Comparison of ENCODE assay signal across 8 mouse cellular contexts in genomic region chr4:47724331-47725004, GRCm38 (mm10).
DNase-seq lines count a peak whose midpoint lies in the region; ATAC-seq and TF ChIP-seq lines count a peak whose summit lies in the region.
"Had no signal": no experiment of that assay in that cellular context is flagged by ENCODE, and none has a peak within 500 bp of the region (broad histone marks: within the 10 kb centered on the region; RNA-seq: fewer than 3 reads in every experiment).

No protein-coding gene starts in this region.

- DNase-seq in liver, embryonic 11.5 days (ENCODE audit: low spot score): no peak
- no peak for DNase-seq in liver, postnatal 0 days
- DNase-seq in cerebellum, adult 18-20 months: peak; percentile 58 to 61
- DNase-seq in midbrain, postnatal 0 days (ENCODE audit: low spot score): peak; percentile 15
- no peak for DNase-seq in left cerebral cortex, adult 2 months (ENCODE audit: extremely low spot score in 1 of 2, low spot score in 2 of 2)
- DNase-seq in right cerebral cortex, postnatal 14 days: no peak

- no peaks in the 10 kb centered on the region for H3K9me3 ChIP-seq in liver, embryonic 11.5 days (ENCODE audit: control insufficient read depth, low read length)
- no peaks in the 10 kb centered on the region for H3K9me3 ChIP-seq in liver, postnatal 0 days (ENCODE audit: low read length)
- H3K9me3 ChIP-seq in forebrain, embryonic 12.5 days: no peaks in the 10 kb centered on the region
- no peaks in the 10 kb centered on the region for H3K9me3 ChIP-seq in midbrain, postnatal 0 days (ENCODE audit: low read length)

- no peak for TF ChIP-seq EP300 in liver, postnatal 0 days (IDR thresholded peaks at IDR 0.05; ENCODE audit: low read depth)

- H3K27me3 ChIP-seq in liver, embryonic 11.5 days (replicated peaks; ENCODE audit: control insufficient read depth, insufficient read depth, low read length): no peaks in the 10 kb centered on the region
- H3K27me3 ChIP-seq in liver, postnatal 0 days (ENCODE audit: insufficient read depth, low read length): no peaks in the 10 kb centered on the region
- peaks cover 9% of the 10 kb centered on the region; the same call in 1 of the 2 replicates for H3K27me3 ChIP-seq in forebrain, embryonic 12.5 days
- H3K27me3 ChIP-seq in midbrain, postnatal 0 days (ENCODE audit: insufficient read depth, low read length): no peaks in the 10 kb centered on the region

- 11% methylated on average over 8 of the region's 8 CpGs for WGBS in liver, embryonic 11.5 days
- 25% methylated on average over 8 of the region's 8 CpGs for WGBS in liver, postnatal 0 days (ENCODE audit: insufficient replicate concordance)
- WGBS in forebrain, embryonic 12.5 days: 2% methylated on average over 8 of the region's 8 CpGs
- WGBS in midbrain, postnatal 0 days: 17% methylated on average over 8 of the region's 8 CpGs

- no peaks in the 10 kb centered on the region; the same call in 1 of the 2 replicates for H3K4me1 ChIP-seq in liver, embryonic 11.5 days (replicated peaks; ENCODE audit: control insufficient read depth, insufficient read depth, low read length)
- H3K4me1 ChIP-seq in liver, postnatal 0 days (ENCODE audit: insufficient read depth): no peaks in the 10 kb centered on the region
- peaks cover 18% of the 10 kb centered on the region for H3K4me1 ChIP-seq in forebrain, embryonic 12.5 days
- no peaks in the 10 kb centered on the region for H3K4me1 ChIP-seq in midbrain, postnatal 0 days (ENCODE audit: insufficient read depth, low read length)

- H3K27ac ChIP-seq in liver, embryonic 11.5 days (ENCODE audit: low read depth, low read length): no peak overlapping the region
- no peak overlapping the region for H3K27ac ChIP-seq in liver, postnatal 0 days (ENCODE audit: low read depth)
- H3K27ac ChIP-seq in forebrain, embryonic 12.5 days: no peak overlapping the region
- no peak overlapping the region for H3K27ac ChIP-seq in midbrain, postnatal 0 days (ENCODE audit: low read depth, low read length)
- no peak overlapping the region for H3K27ac ChIP-seq in left cerebral cortex, adult 2 months
- H3K27ac ChIP-seq: layer of hippocampus, adult 2 months had no signal

- no peak overlapping the region for H3K4me3 ChIP-seq in liver, embryonic 11.5 days (ENCODE audit: low read depth, low read length)
- H3K4me3 ChIP-seq in liver, postnatal 0 days (ENCODE audit: low read depth, low read length): no peak overlapping the region
- no peak overlapping the region for H3K4me3 ChIP-seq in forebrain, embryonic 12.5 days (replicated peaks)
- H3K4me3 ChIP-seq in midbrain, postnatal 0 days (ENCODE audit: low read depth, low read length): no peak overlapping the region
- no peak overlapping the region for H3K4me3 ChIP-seq in left cerebral cortex, adult 2 months
- H3K4me3 ChIP-seq: layer of hippocampus, adult 2 months had no signal

- H3K9ac ChIP-seq in liver, embryonic 11.5 days (ENCODE audit: low read depth, low read length): no peak overlapping the region
- H3K9ac ChIP-seq in liver, postnatal 0 days (replicated peaks): no peak overlapping the region
- H3K9ac ChIP-seq in forebrain, embryonic 12.5 days: no peak overlapping the region
- no peak overlapping the region for H3K9ac ChIP-seq in midbrain, postnatal 0 days (replicated peaks; ENCODE audit: low read length, poor library complexity, severe bottlenecking)

- peak overlapping the region; percentile 1; the same call in 1 of the 2 replicates for H3K4me2 ChIP-seq in liver, embryonic 11.5 days
- H3K4me2 ChIP-seq in liver, postnatal 0 days (ENCODE audit: low read depth, low read length): no peak overlapping the region
- H3K4me2 ChIP-seq in forebrain, embryonic 12.5 days: peak overlapping the region; percentile 27
- no peak overlapping the region; the same call in 1 of the 2 replicates for H3K4me2 ChIP-seq in midbrain, postnatal 0 days (ENCODE audit: low read depth, low read length, poor library complexity, severe bottlenecking)

- H3K36me3 ChIP-seq in liver, embryonic 11.5 days (ENCODE audit: control insufficient read depth, insufficient read depth, low read length): no peaks in the 10 kb centered on the region
- H3K36me3 ChIP-seq in liver, postnatal 0 days (replicated peaks; ENCODE audit: insufficient read depth, low read length): no peaks in the 10 kb centered on the region
- H3K36me3 ChIP-seq in forebrain, embryonic 12.5 days (replicated peaks): no peaks in the 10 kb centered on the region
- no peaks in the 10 kb centered on the region for H3K36me3 ChIP-seq in midbrain, postnatal 0 days (ENCODE audit: insufficient read depth, low read length)

- intact Hi-C loops in left cerebral cortex, adult 2 months (cut with DNase I): no loop called here

- no peak for ATAC-seq in liver, embryonic 11.5 days (replicated peaks; ENCODE audit: low FRiP score)
- ATAC-seq in liver, postnatal 0 days: no peak
- ATAC-seq in forebrain, embryonic 12.5 days (ENCODE audit: low FRiP score): peak; percentile 14; the same call in 1 of the 2 replicates
- no peak for ATAC-seq in midbrain, postnatal 0 days (ENCODE audit: low FRiP score)

- no peak for TF ChIP-seq CTCF in liver, postnatal 0 days (IDR thresholded peaks at IDR 0.05; ENCODE audit: low read depth)
- TF ChIP-seq CTCF in midbrain, postnatal 0 days (IDR thresholded peaks at IDR 0.05): no peak
- no peak for TF ChIP-seq CTCF in left cerebral cortex, adult 2 months (IDR thresholded peaks at IDR 0.05)

Comparison
In these comparisons a context has a peak if more than half of its experiments do, and no peak if none do; other contexts are left out.
1. H3K4me2 ChIP-seq: peak in liver, embryonic 11.5 days (single experiment) and forebrain, embryonic 12.5 days (single experiment); none in liver, postnatal 0 days (single experiment) and midbrain, postnatal 0 days (single experiment).
2. DNase-seq: peak in cerebellum, adult 18-20 months (2 of 2) and midbrain, postnatal 0 days (single experiment); none in liver, embryonic 11.5 days (single experiment), liver, postnatal 0 days (single experiment), left cerebral cortex, adult 2 months (0 of 2) and right cerebral cortex, postnatal 14 days (single experiment).